Mouse (Mus musculus) embryonic facial prominence, embryonic 11.5 days (tissue): ENCODE measurements around the gene Shroom3. TPM values are rescaled to one million over a fixed set of nuclear protein-coding genes. Genes with fewer than 3 reads are reported as not detected.

Source experiments
- ATAC-seq: fragments of 200-750 bp; cut with Nextera tagmentation; replicated peaks from 2 replicates; pipeline ENCODE4 v1.8.0; 2017; ENCODE audit warnings: low read depth; ENCODE audit not compliant: insufficient number of reproducible peaks, low FRiP score, low TSS enrichment
- DNase-seq: peaks from one replicate; pipeline ENCODE4 v3.0.0-alpha.2; 2015; ENCODE audit warnings: low spot score
- H3K27ac ChIP-seq: fragments of 300-500 bp; sonication (generic); replicated peaks from 2 replicates; pipeline ENCODE4 v1.5.1; 2014; ENCODE audit warnings: mild to moderate bottlenecking, low read depth, low read length, control low read depth
- H3K27me3 ChIP-seq: fragments of 300-500 bp; sonication (generic); 2 replicates; pipeline ENCODE4 v1.6.1; 2014; ENCODE audit warnings: mild to moderate bottlenecking, low read length, moderate library complexity, mixed read lengths; ENCODE audit not compliant: control insufficient read depth, insufficient read depth
- H3K36me3 ChIP-seq: fragments of 300-500 bp; sonication (generic); replicated peaks from 2 replicates; pipeline ENCODE4 v1.6.1; 2014; ENCODE audit warnings: low read depth, mild to moderate bottlenecking, low read length, moderate library complexity, mixed read lengths; ENCODE audit not compliant: control insufficient read depth, insufficient read depth
- H3K4me1 ChIP-seq: fragments of 300-500 bp; sonication (generic); 2 replicates; pipeline ENCODE4 v1.6.1; 2014; ENCODE audit warnings: low read length, mixed read lengths; ENCODE audit not compliant: control insufficient read depth, insufficient read depth
- H3K4me2 ChIP-seq: fragments of 300-500 bp; sonication (generic); 2 replicates; pipeline ENCODE4 v1.6.1; 2014; ENCODE audit warnings: low read depth, mild to moderate bottlenecking, control low read depth, low read length, moderate library complexity
- H3K4me3 ChIP-seq: fragments of 300-500 bp; sonication (generic); 2 replicates; pipeline ENCODE4 v1.5.1; 2014; ENCODE audit warnings: low read depth, low read length, control low read depth
- H3K9ac ChIP-seq: fragments of 300-500 bp; sonication (generic); replicated peaks from 2 replicates; pipeline ENCODE4 v1.6.1; 2014; ENCODE audit warnings: mild to moderate bottlenecking, control low read depth, low read length
- H3K9me3 ChIP-seq: fragments of 300-500 bp; sonication (generic); replicated peaks from 2 replicates; pipeline ENCODE4 v1.6.1; 2016; ENCODE audit warnings: mild to moderate bottlenecking, low read length, inconsistent platforms, mixed read lengths; ENCODE audit not compliant: control insufficient read depth
- WGBS: fragments of 180-500 bp; shearing (Covaris S2); extraction: QIAGEN DNeasy Blood & Tissue Kit; methylation state at CpG from one replicate; pipeline ENCODE4 v1.1.7; 2014; 5-methylcytosine and 5-hydroxymethylcytosine counted together
- polyA plus RNA-seq: library from polyadenylated mRNA; unstranded; fragments of >200 nt; fragmentation: Nextera tagmentation; extraction: Ambion mirVana; gene quantifications from 2 replicates; pipeline ENCODE4 v1.2.1, GENCODE M21; 2014

The Shroom3 gene
- polyA plus RNA-seq, 1 experiment from 2014 or later: 2.2 TPM

- H3K36me3 ChIP-seq: no peaks in the 10 kb centered on the region
- no peaks in the 10 kb centered on the region for H3K9me3 ChIP-seq
- H3K27ac ChIP-seq: no peak overlapping the region
- H3K4me3 ChIP-seq: no peak overlapping the region
- WGBS: 78% methylated on average over 2 of the region's 2 CpGs
- no peak overlapping the region for H3K9ac ChIP-seq
- no peak for DNase-seq
- H3K4me2 ChIP-seq: no peak overlapping the region
- no peak for ATAC-seq
- no peaks in the 10 kb centered on the region for H3K27me3 ChIP-seq
- no peaks in the 10 kb centered on the region for H3K4me1 ChIP-seq
Observed at GRCm38 (mm10) chr5:92868231-92868630, 185.0 kb downstream of the Shroom3 start.

- Histone ChIP-seq H3K4me3 (no peak overlapping the region), H3K9me3 (no peaks in the 10 kb centered on the region), H3K27me3 (no peaks in the 10 kb centered on the region), H3K4me2 (no peak overlapping the region), H3K9ac (no peak overlapping the region), H3K4me1 (no peaks in the 10 kb centered on the region), H3K36me3 (no peaks in the 10 kb centered on the region), H3K27ac (no peak overlapping the region)
- DNase-seq (no peak), ATAC-seq (no peak)
- WGBS: 35% methylated on average over 3 of the region's 3 CpGs
Observed at GRCm38 (mm10) chr5:92871048-92871447, 187.8 kb downstream of the Shroom3 start.

GRCm38 (mm10) chr5:92872182-92872581 is 188.9 kb downstream of the Shroom3 start:
- H3K9me3 ChIP-seq: no peaks in the 10 kb centered on the region
- DNase-seq: no peak
- 79% methylated on average over 4 of the region's 4 CpGs for WGBS
- no peak overlapping the region for H3K4me3 ChIP-seq
- H3K9ac ChIP-seq: no peak overlapping the region
- no peaks in the 10 kb centered on the region for H3K36me3 ChIP-seq
- no peak overlapping the region for H3K4me2 ChIP-seq
- no peaks in the 10 kb centered on the region for H3K27me3 ChIP-seq
- no peak overlapping the region for H3K27ac ChIP-seq
- no peak for ATAC-seq
- no peaks in the 10 kb centered on the region for H3K4me1 ChIP-seq

- Histone ChIP-seq H3K4me1 (no peaks in the 10 kb centered on the region), H3K4me2 (no peak overlapping the region), H3K9me3 (no peaks in the 10 kb centered on the region), H3K27me3 (no peaks in the 10 kb centered on the region), H3K36me3 (no peaks in the 10 kb centered on the region), H3K27ac (no peak overlapping the region), H3K9ac (no peak overlapping the region), H3K4me3 (no peak overlapping the region)
- WGBS: 69% methylated on average over 2 of the region's 2 CpGs
- no peak for DNase-seq
- no peak for ATAC-seq
Observed at GRCm38 (mm10) chr5:92872991-92873390, 189.8 kb downstream of the Shroom3 start.

- H3K36me3 ChIP-seq: no peaks in the 10 kb centered on the region
- H3K27me3 ChIP-seq: no peaks in the 10 kb centered on the region
- no peak overlapping the region for H3K9ac ChIP-seq
- no peaks in the 10 kb centered on the region for H3K9me3 ChIP-seq
- H3K4me1 ChIP-seq: no peaks in the 10 kb centered on the region
- H3K27ac ChIP-seq: no peak overlapping the region
- no peak overlapping the region for H3K4me3 ChIP-seq
- ATAC-seq (no peak), DNase-seq (no peak)
- no peak overlapping the region for H3K4me2 ChIP-seq
Observed at GRCm38 (mm10) chr5:92873518-92873917, 190.3 kb downstream of the Shroom3 start.

GRCm38 (mm10) chr5:92875836-92876235 is 192.6 kb downstream of the Shroom3 start:
- no peak overlapping the region for H3K9ac ChIP-seq
- H3K27ac ChIP-seq: no peak overlapping the region
- no peaks in the 10 kb centered on the region for H3K9me3 ChIP-seq
- ATAC-seq: no peak
- DNase-seq: no peak
- H3K27me3 ChIP-seq: no peaks in the 10 kb centered on the region
- H3K4me3 ChIP-seq: no peak overlapping the region
- H3K36me3 ChIP-seq: no peaks in the 10 kb centered on the region
- H3K4me1 ChIP-seq: no peaks in the 10 kb centered on the region
- no peak overlapping the region for H3K4me2 ChIP-seq
- WGBS: 94% methylated on average over 10 of the region's 10 CpGs

GRCm38 (mm10) chr5:92877104-92877503 is 193.9 kb downstream of the Shroom3 start:
- H3K4me1 ChIP-seq: no peaks in the 10 kb centered on the region
- no peak for DNase-seq
- H3K36me3 ChIP-seq: no peaks in the 10 kb centered on the region
- ATAC-seq: no peak
- no peak overlapping the region for H3K4me3 ChIP-seq
- H3K27me3 ChIP-seq: no peaks in the 10 kb centered on the region
- H3K27ac ChIP-seq: no peak overlapping the region
- H3K9me3 ChIP-seq: no peaks in the 10 kb centered on the region
- H3K9ac ChIP-seq: no peak overlapping the region
- no peak overlapping the region for H3K4me2 ChIP-seq
- WGBS: 56% methylated on average over 3 of the region's 3 CpGs

GRCm38 (mm10) chr5:92880393-92880792 is 197.2 kb downstream of the Shroom3 start:
- no peak overlapping the region for H3K27ac ChIP-seq
- no peak overlapping the region for H3K4me3 ChIP-seq
- no peaks in the 10 kb centered on the region for H3K9me3 ChIP-seq
- H3K9ac ChIP-seq: no peak overlapping the region
- no peaks in the 10 kb centered on the region for H3K4me1 ChIP-seq
- H3K27me3 ChIP-seq: no peaks in the 10 kb centered on the region
- H3K4me2 ChIP-seq: no peak overlapping the region
- no peaks in the 10 kb centered on the region for H3K36me3 ChIP-seq
- no peak for DNase-seq
- no peak for ATAC-seq
- 94% methylated on average over 2 of the region's 2 CpGs for WGBS
